Mouse (Mus musculus): ENCODE measurements at regions not wholly inside any gene's neighbourhood (a gene's known extent, or its start where the extent isn't known, plus 50 kb on each side); places are given as distances from the start of the nearest gene placed in this dataset.

DNA sequence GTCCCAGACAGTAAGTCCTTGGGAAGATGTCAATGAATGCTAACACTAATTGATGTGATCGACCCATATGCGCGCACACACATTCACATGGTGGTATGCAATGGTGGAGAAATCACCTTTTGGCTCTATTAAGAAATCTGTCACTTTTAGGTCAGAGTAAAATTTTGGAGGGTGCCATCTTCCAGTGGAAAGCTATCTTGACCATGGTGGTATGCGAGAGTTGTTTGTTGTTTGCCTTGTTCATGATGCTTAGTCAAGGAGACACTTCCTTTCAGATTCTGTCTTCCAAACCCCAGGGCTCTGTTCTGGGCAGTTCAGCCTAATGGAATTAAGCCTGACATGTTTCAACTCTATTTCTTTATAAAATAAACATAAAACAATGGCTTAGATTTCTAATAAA, 337.9 kb upstream of the Tmem161b start:
- TF ChIP-seq CTCF (IDR thresholded peaks at IDR 0.05; ENCODE audit: extremely low read depth, insufficient read depth, insufficient read length, insufficient replicate concordance) (no peak), POLR2A (IDR thresholded peaks at IDR 0.05; ENCODE audit: low read depth, low read length) (no peak)
